Mouse (Mus musculus) heart, adult 2 months (tissue): Measurements from ENCODE around the gene Mertk.

Experiments
- CTCF ChIP-seq: fragments of 200-600 bp; IDR thresholded peaks from 2 replicates; pipeline ENCODE4 v1.8.1; 2022; ENCODE audit warnings: antibody characterized with exemption, mild to moderate bottlenecking, moderate library complexity
- POLR2A ChIP-seq: fragments of 200-500 bp; IDR thresholded peaks from 2 replicates; pipeline ENCODE4 v1.6.1; 2011; ENCODE audit warnings: mild to moderate bottlenecking, low read depth, low read length, control low read depth; ENCODE audit not compliant: insufficient read depth

- TF ChIP-seq CTCF (no peak), POLR2A (no peak)
Observed at GRCm38 (mm10) chr2:128728066-128728465, 29.3 kb downstream of the Mertk start.
